Mouse (Mus musculus) regulatory T cell (primary cell): ENCODE data around the gene Bcl2l14.

Source experiments
- in situ Hi-C: fragments of 300-600 bp; cut with MboI, MseI; formaldehyde crosslinking; loops from one replicate; pipeline ENCODE4 v1.15.1; 2025; ENCODE audit warnings: high pct_unique_total_duplicates

Gene Bcl2l14

DNA sequence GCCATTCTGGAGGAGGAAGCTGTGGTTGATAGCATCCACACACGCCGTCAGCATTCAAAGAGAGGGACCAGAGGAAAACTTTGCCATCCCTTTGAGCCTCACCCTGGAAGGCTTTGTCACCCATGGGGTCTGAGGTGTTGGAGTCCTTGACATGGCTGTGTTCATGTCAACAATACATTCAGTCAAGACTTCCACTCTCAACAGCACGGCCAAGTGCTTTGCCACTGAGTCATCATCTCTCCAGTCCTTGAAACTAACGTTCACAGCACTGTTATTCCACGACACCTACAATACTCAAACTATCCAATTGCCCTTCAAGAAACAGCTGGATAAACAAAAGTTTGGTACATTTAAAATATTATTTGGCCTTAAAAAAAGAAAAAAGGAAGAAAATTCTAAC is 46.1 kb downstream of the Bcl2l14 start:
- in situ Hi-C loops, result no loop called here

DNA sequence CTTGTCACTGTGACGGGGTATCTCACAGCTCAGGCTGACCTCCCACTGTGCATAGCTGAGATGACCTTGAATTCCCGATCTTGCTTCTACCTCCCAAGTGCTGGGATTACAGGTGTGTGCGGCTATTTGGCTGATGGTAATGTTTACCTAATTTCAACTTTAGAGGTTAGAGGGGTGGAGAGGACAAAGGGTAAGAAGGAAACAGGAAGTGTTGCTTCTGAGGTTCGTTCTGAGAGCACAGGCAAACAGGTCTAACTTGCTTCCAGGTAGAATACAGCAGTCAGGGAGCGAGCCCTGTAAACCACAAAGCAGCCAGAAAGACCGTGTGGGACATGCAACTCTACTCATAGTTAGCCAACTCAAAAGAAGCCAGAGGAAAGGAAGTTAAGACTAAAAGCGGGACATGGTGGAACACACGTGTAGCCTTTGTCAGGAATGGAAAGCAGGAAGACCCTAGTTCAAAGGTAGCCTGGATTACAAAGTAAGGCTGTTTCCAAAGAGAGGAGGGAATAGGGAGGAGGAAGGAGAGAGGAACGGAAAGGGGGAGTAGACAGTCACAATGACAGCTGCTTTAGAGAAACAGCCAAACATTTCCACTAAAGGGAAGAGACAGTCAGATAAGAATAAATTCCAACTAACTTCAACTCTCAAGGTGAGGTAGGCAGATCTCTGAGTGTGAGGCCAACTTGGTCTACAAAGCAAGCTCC is 47.2 kb downstream of the Bcl2l14 start:
- in situ Hi-C loops, result no loop called here

DNA sequence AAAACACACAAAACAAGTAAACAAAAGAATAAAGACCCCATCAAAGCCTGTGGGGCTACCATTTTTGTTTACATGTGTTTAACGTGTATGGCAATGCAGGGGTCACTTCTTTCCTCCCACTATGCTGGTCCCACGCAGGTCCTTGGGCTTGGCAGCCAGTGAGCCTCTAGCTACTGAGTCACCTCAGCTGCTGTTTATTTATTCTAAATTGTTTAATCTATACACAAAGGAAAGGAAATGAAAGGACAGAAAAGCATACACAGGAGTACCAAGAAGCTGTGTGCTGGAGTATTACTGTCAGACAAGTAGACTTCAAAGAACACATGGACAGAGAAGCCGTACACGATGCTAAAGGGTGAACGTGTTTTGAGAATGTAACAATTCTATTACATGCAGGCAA is 47.8 kb downstream of the Bcl2l14 start:
- in situ Hi-C loops, result no loop called here

DNA sequence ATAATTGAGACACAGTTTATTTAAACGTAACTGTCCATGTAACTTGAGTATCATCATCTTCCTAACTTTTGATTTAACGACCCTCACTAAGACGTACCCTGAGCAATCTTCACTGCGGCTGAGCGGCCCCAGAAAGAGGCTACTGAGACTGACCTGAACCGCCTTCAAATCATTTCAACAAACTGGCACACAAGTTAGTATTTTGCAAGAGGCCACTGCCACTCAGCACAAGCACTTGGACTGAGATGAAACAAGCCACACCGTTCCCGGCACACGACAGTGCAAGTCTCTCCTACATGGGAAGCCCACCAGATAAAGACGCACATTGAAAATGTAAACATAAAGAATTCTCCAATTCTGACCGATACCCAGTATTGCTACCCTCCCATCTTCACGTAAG is 52.3 kb downstream of the Bcl2l14 start:
- in situ Hi-C loops, result no loop called here

DNA sequence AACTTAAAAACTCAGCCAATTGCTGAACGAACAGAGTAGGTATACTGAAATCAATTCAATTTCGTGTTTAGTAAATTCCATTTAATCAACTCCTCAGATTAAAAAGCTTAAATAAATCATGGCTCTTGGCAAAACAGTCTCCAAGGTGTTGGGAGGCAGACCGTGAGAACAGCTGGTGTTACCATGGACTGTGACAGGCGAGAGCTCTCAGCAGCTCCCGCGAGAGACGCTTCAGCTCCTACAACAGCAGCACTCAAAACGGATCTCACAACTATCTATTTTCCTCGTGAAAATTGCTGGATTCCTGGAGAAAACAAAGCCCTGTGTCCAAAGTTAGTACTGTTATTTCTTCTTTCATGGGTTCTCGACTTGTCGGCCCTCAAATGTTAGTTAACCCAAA is 53.8 kb downstream of the Bcl2l14 start:
- in situ Hi-C loops, result no loop called here

DNA sequence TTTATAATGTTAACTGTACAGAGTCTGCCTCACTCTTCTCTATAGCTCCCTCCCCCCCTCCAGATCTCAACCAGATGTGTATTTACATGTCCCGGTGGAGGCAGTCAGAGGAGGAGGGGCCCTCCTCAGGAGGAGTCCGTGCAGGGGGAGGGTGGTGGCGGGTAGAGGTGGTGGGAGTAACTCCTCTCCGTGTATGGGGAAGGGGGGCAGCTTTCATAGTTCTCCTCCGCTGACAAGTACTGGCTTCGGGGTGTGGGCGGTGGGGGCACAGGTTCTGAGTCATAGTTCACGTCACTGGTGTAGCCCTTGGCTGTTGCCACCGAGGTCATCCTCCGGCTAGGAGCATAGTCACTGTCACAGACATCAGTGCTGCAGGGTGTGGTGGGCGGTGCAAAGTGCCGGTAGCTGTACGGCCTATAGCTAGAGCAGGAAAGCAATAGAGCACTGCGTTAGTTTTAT is 54.6 kb downstream of the Bcl2l14 start:
- in situ Hi-C loops, result no loop called here

DNA sequence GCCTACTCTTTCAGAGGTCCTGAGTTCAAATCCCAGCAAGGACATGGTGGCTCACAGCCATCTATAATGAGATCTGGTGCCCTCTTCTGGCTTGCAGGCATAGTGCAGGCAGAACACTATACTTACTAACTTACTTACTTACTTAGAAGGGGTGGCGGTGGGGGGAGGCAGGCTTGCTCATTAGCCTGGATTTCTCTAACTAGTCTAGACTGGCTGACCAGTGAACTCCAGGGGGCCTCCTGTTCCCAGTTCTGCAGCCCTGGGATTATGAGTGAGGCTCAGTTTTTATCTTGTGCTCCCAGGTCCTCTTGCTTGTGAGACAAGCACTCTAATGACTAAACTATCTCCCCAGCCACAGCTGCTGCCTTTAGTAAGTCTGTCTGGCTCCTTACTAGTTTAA is 58.0 kb downstream of the Bcl2l14 start:
- in situ Hi-C loops, result no loop called here

DNA sequence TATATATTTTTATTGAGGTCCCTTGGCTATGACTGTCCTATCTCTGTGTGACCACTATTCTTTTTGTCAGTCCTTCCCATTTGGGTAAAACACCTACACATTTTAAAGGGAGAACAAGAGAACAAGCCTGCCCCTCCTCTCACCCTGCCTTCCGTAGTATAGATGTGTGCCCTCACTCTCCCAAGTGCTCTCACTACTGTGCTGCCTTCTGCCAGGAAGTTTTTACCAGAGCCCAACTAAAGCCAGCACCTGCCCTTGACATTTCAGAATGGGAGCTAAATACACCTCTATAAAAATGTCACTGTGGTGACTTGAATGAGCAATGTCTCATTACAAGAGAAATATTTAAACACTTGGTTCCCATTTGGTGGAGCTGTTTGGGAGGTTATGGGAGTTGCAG is 62.3 kb downstream of the Bcl2l14 start:
- in situ Hi-C loops, result no loop called here

DNA sequence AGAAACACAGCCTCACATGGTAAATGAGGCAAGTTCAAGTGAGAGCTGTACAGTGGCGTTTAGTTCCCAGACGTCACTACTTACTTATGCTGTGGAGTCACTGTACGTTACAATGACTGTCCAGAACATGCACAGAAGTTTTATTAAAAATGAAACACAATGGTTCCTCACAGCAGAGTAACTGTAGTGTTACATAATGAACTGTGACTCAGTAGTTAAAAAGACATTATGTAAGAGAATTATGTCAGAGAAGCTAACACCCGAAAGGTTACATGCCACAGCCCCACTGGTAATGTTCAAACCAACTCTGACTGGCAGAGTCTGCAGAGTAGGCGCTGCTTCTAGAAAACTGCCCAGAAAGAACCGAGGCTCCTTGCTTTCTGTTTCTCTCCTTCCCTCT is 65.1 kb downstream of the Bcl2l14 start:
- in situ Hi-C loops, result no loop called here

DNA sequence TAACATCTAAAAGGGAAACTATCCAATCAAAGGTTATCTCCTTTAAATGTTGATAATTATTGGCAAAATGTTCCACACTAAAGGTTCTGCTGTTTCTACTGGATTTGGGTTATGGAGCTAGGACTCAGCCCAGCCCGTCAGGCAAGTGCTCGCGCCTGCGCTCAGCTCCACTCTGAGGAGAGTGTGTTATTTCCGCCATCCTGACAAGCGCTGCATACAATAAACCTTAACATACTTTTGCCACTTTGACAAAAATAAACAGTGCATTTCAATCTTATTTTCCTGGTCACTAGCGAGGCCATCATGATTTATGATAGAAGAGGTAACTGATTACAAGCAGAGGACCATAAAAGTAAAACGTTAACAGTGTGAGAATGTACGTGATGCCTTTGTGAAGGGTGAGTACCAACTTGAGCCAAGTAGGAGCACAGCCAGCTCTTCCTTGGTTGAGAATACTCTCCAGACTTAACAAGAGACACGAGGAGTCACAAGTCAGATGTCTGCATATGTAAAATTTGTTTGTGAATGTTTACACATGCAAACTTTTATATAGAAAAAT is 70.6 kb downstream of the Bcl2l14 start:
- in situ Hi-C loops, result no loop called here

DNA sequence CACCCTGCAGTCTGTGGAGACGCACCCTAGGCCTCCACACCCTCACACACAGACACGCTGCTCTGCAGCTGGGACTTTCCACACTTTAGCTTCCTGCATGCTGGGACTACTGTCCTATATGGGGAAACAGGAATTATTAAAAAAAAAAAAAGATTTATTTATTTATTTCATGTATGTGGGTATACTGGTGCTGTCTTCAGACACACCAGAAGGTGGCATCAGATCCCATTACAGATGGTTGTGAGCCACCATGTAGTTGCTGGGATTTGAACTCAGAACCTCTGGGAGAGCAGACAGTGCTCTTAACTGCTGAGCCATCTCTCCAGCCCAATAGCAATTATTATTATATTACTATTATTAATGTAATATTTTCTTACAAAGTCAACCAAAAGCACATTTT is 73.2 kb downstream of the Bcl2l14 start:
- in situ Hi-C loops, result no loop called here

DNA sequence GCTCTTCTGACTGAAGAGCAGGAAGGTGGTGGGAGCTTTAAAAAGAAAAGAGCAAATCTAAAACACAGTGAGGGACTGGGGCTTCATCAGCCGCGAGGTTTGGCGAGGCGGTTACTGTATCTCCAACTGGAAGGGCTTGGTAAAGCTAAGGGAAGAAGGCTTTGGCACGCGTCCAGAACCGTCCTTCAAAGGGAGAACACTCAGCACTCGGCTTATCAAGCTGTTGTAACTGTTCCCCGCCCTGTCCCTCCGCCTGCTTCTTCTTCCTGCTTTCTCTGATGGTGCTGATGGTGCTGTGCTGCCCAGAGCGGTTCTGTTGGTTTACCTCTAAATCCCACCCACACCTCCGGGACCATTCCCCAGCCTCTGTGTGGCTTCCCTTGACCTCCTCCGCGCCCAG is 74.7 kb downstream of the Bcl2l14 start:
- in situ Hi-C loops, result no loop called here

DNA sequence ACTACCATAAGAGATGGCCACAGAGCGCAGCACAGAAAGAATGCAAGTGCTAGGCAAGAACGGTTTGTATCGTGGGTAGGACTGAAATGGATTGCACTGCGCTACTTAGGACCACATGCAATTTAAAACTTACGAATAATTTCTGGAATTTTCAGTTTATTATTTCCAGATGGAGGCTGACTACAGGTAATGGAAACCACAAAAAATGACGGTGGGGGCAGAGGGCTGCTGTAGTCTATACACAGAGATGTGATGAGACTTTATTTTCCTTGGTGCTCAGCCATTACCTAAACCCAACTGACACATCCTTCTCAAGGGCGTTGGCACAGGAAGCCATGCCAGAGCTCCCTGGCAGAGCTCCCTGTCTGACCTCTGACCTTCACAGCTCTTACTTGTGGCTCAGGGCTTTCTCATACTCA is 77.0 kb downstream of the Bcl2l14 start:
- in situ Hi-C loops, result no loop called here

DNA sequence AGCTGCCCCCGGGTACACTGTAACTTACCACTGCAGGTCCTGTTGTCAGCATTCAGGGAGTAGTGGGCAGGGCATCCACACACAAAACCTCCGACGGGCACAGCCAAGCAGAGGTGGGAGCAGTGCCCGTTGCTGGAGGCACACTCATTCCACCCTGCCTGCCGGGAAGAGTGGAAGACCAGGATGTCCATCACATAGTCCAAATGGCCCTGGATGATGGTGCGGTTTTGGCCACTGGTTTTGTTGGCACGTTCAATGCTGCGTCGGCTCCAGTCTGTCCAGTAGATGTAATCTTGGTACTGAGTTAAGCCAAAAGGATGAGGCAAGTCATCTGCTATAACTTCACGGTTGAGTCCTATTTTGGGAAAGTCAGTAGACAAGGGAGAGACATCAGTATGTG is 83.4 kb downstream of the Bcl2l14 start:
- in situ Hi-C loops, result no loop called here

DNA sequence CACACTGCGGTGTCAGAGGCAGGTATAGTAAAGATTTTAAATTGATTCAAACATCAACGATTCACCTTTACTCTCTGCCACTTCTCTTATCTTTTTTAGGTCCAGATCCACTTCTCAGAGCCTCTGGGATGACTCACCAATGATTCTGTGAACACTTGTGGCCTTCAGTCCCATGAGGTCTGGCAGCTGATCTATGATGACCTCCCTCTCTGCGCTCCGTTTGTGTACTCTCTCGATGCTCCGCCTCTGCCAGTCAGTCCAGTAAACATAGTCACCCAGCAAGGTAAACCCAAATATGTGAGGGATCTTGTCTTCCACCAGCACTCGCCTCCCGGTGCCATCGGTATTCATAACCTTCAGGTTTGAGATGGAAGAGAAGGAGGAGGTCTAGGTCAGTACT is 90.2 kb downstream of the Bcl2l14 start:
- in situ Hi-C loops, result loop anchor here (5.0 kb wide), 1 partner anchor 54 kb away; no protein-coding TSS in a partner anchor
